ENCODE assay signal across 14 mouse cellular contexts in the genomic region with DNA sequence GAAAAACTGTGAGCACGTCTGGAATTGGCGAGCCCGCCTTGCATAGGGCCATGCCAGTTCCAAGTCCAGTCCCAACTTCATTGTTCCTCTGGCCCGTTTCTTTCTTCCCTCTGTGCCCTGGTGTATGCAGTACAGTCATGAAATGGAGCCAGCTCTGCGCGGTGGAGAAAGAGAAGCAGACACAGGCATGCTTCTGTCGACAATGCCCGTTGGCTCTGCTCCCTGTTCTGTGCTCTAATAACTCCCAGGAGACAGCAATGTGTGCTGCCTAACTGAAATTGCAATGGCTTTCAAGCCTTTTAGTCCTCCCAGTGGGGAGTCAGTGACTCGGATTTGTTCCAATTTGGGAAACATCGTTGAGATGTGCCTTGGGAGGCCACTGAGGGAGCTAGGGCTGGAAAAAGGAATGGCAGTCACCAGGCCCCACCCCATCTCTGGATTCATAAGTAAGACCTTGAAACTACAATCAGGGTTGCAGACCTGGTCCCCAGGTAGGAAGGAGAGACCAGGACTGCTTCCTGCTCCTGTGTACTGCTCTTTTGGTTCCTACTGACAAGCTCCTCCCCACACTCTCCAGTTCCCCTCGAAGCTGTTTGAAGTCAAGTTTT. TPM values are rescaled to one million over a fixed set of nuclear protein-coding genes. Genes with fewer than 3 reads are reported as not detected.
DNase-seq lines count a peak whose midpoint lies in the region; ATAC-seq and TF ChIP-seq lines count a peak whose summit lies in the region.
"Had no signal": no experiment of that assay in that cellular context is flagged by ENCODE, and none has a peak within 500 bp of the region (broad histone marks: within the 10 kb centered on the region; RNA-seq: fewer than 3 reads in every experiment).

No protein-coding gene starts in this region.

- no peaks in the 10 kb centered on the region for H3K27me3 ChIP-seq in heart, adult 2 months (ENCODE audit: control insufficient read depth, insufficient read depth, low read length)
- no peaks in the 10 kb centered on the region for H3K27me3 ChIP-seq in heart, embryonic 12.5 days (replicated peaks)
- H3K27me3 ChIP-seq: heart, embryonic 13.5 days; liver, embryonic 12.5 days had no signal

- no peaks in the 10 kb centered on the region for H3K9me3 ChIP-seq in heart, embryonic 12.5 days (replicated peaks)
- H3K9me3 ChIP-seq: heart, embryonic 13.5 days; liver, embryonic 12.5 days had no signal

- no peaks in the 10 kb centered on the region for H3K36me3 ChIP-seq in heart, adult 2 months (ENCODE audit: control insufficient read depth, insufficient read depth, low read length)
- H3K36me3 ChIP-seq in heart, embryonic 12.5 days, result no peaks in the 10 kb centered on the region
- H3K36me3 ChIP-seq: heart, embryonic 13.5 days; liver, embryonic 12.5 days had no signal

- H3K27ac ChIP-seq in heart, adult 2 months, result peak overlapping the region; percentile 31
- no peak overlapping the region for H3K27ac ChIP-seq in heart, embryonic 12.5 days (ENCODE audit: poor library complexity, severe bottlenecking)
- H3K27ac ChIP-seq: heart, embryonic 13.5 days; liver, embryonic 12.5 days; macrophage had no signal

- H3K9ac ChIP-seq in heart, adult 2 months (ENCODE audit: low read depth, low read length), result no peak overlapping the region
- H3K9ac ChIP-seq in heart, embryonic 12.5 days, result no peak overlapping the region
- H3K9ac ChIP-seq: heart, embryonic 13.5 days; liver, embryonic 12.5 days had no signal

- no peaks in the 10 kb centered on the region for H3K79me2 ChIP-seq in heart, adult 2 months (replicated peaks; ENCODE audit: control insufficient read depth, insufficient read depth, low read length)

- no peak for ATAC-seq in heart, embryonic 12.5 days (ENCODE audit: insufficient number of reproducible peaks, low FRiP score)
- ATAC-seq: intestine, postnatal 0 days; liver, embryonic 12.5 days had no signal

- no peak for TF ChIP-seq CTCF in heart, adult 2 months (IDR thresholded peaks at IDR 0.05)

- H3K4me3 ChIP-seq in heart, adult 2 months, result no peak overlapping the region
- no peak overlapping the region for H3K4me3 ChIP-seq in heart, embryonic 12.5 days
- H3K4me3 ChIP-seq: heart, embryonic 13.5 days; liver, embryonic 12.5 days had no signal

- peak; percentile 54 for DNase-seq in adrenal gland, postnatal 14 days
- no peak for DNase-seq in adrenal gland, adult 18-20 months (ENCODE audit: low spot score in 2 of 2)
- peak in 1 of 2 experiments; percentile 31 for DNase-seq in heart, adult 2 months
- DNase-seq in retina, embryonic 14.5 days (ENCODE audit: low spot score), result peak; percentile 11
- no peak for DNase-seq in retina, postnatal 1 day
- peak; percentile 51 for DNase-seq in skeletal muscle tissue, adult 2 months (ENCODE audit: low read depth, low spot score)
- no peak for DNase-seq in thymus, postnatal 0 days (ENCODE audit: low spot score)
- DNase-seq: embryo, embryonic 11 days; thymus, postnatal 14 days had no signal

- peaks cover 10% of the 10 kb centered on the region for H3K4me1 ChIP-seq in heart, adult 2 months (ENCODE audit: control insufficient read depth, insufficient read depth, low read length)
- H3K4me1 ChIP-seq in heart, embryonic 12.5 days (replicated peaks), result no peaks in the 10 kb centered on the region
- H3K4me1 ChIP-seq: heart, embryonic 13.5 days; liver, embryonic 12.5 days had no signal

- WGBS in heart, adult 2 months, result 46% methylated on average over 11 of the region's 11 CpGs
- WGBS in heart, embryonic 12.5 days, result 77% methylated on average over 11 of the region's 11 CpGs

- no peak overlapping the region for H3K4me2 ChIP-seq in heart, embryonic 12.5 days
- H3K4me2 ChIP-seq: heart, embryonic 13.5 days; liver, embryonic 12.5 days had no signal

- intact Hi-C loops in heart, adult 2 months (cut with DNase I), result no loop called here

- no peak for TF ChIP-seq EP300 in heart, adult 2 months (IDR thresholded peaks at IDR 0.05; ENCODE audit: insufficient read depth, low read depth, low read length)

- TF ChIP-seq POLR2A in heart, adult 2 months (IDR thresholded peaks at IDR 0.05; ENCODE audit: insufficient read depth, low read depth, low read length), result no peak

RNA-seq across cellular contexts. Expression of a gene that starts 58.7 kb away (rescaled TPM):
- 161 and 222 TPM in 2 replicates for total RNA-seq in adrenal gland, postnatal 14 days (2021)
- total RNA-seq in adrenal gland, adult 18-20 months (2021), result 100 to 1,000 TPM in 1 of 2 experiments, 10 to 100 TPM in 1; 78.1 to 102 TPM
- total RNA-seq in heart, adult 2 months (2021), result 100 to 1,000 TPM; 115 to 153 TPM
- 37.2 and 79.2 TPM in 2 replicates for polyA plus RNA-seq in heart, adult 2 months (2012; rRNA removed)
- polyA plus RNA-seq in heart, embryonic 12.5 days (2016; fragmentation: Nextera tagmentation; extraction: Ambion mirVana), result 18.9 TPM in 2 replicates
- 23.4 and 28.4 TPM in 2 replicates for polyA plus RNA-seq in thymus, postnatal 0 days (2015; fragmentation: Nextera tagmentation; extraction: Ambion mirVana)

Comparison
In these comparisons a context has a peak if more than half of its experiments do, and no peak if none do; other contexts are left out.
1. DNase-seq: peak in adrenal gland, postnatal 14 days (single experiment), retina, embryonic 14.5 days (single experiment) and skeletal muscle tissue, adult 2 months (single experiment); none in adrenal gland, adult 18-20 months (0 of 2), retina, postnatal 1 day (single experiment) and thymus, postnatal 0 days (single experiment).